Mouse (Mus musculus): Measurements from ENCODE around the gene Ssh1. TPM values are rescaled to one million over a fixed set of nuclear protein-coding genes. Genes with fewer than 3 reads are reported as not detected.

Gene Ssh1
- total and polyA plus RNA-seq, 2 experiments from 2014 or later = 9.7 to 14.5 TPM

DNA sequence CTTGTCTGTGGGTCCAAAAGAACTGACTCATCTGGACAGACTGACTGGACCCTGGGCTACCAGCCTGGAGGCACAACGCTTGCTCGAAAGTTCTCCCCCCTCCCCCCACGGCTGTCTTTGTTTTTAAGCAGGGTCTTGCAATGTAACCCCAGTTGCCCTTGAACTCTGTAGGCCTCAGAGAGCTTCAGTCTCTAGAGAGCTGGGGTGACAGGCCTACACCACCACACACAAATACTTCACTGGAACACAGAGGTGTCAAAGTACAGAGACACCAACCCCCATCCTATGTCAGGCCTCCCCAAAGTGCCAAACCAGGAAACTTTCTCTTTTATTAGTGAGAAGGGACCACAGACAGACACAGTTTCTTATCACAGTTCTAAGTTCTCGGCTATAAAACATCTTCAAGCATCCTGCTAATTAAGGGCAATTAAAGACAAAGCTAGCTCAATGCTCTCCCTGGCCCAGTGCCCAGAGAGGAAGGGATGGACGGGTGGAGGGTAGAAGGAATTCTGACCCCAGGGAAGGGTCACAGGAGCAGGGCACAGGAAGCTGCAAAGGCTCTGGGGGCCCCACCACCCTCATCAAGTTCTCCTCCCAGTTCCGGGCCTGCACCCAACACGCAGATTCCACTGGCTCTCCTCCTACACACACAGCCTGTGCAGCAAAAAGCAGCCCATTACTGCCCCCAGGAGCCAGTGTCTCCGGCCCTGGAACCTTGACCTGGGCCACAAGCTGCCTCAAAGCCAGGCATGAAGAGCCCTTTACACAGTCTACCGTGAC, 7.3 kb downstream of the Ssh1 start:
- H3K4me2 ChIP-seq (ENCODE audit: low read depth, low read length) = no peak overlapping the region
- no peak for DNase-seq (ENCODE audit: low spot score)
- H3K27ac ChIP-seq = no peak overlapping the region
- no peaks in the 10 kb centered on the region for H3K9me3 ChIP-seq (ENCODE audit: low read length)
- peaks cover 9% of the 10 kb centered on the region; the same call in 1 of the 2 replicates for H3K36me3 ChIP-seq (ENCODE audit: insufficient read depth, low read length)
- H3K4me1 ChIP-seq (ENCODE audit: insufficient read depth, low read length) = no peaks in the 10 kb centered on the region
- 56% methylated on average over 9 of the region's 9 CpGs for WGBS
- no peak for TF ChIP-seq CTCF (IDR thresholded peaks at IDR 0.05; ENCODE audit: low read depth)
- H3K9ac ChIP-seq (replicated peaks; ENCODE audit: low read length) = no peak overlapping the region
- H3K4me3 ChIP-seq (ENCODE audit: low read length) = no peak overlapping the region
- ATAC-seq = no peak
- no peaks in the 10 kb centered on the region for H3K27me3 ChIP-seq (ENCODE audit: insufficient read depth, low read length)

GRCm38 (mm10) chr5:113985737-113986136, 8.0 kb downstream of the Ssh1 start:
- H3K27ac ChIP-seq = no peak overlapping the region
- no peak for TF ChIP-seq CTCF (IDR thresholded peaks at IDR 0.05; ENCODE audit: low read depth)
- ATAC-seq = no peak

DNA sequence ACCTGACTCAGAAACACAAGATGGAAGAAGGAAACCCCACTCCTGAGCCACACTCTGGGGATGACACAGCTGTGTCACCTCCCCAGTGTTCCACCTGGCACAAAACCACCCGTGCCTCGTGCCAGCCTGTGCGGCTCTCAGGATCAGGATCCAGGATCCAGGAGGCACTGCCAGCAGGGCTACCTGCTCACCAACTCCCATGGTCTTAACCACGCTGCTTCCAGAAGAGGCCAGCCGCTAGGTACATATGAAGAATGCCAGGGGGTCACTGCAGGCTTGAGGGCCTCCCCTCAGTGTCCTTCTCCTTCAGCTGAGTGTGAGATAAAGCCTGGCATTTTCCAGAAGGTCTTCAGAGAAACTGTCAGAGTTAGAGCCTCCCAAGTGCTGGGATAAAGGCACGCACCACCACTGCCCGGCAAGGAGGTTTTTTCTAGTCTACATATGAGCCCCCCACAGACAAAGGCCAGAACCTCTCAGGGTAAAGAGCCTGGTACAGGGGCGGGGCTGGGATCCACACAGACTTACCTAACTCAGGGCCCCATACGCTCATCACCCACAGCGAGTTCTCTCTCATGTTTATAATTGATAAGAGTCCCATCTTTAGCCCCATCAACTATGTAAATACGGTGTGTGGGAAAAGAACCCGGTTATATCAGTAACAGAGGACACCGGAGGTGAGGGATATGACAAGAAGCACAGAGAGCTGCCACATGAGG, 9.5 kb downstream of the Ssh1 start:
- ATAC-seq (no peak), DNase-seq (ENCODE audit: low spot score) (no peak)
- H3K4me3 ChIP-seq (ENCODE audit: low read length) = no peak overlapping the region
- no peak overlapping the region for H3K9ac ChIP-seq (replicated peaks; ENCODE audit: low read length)
- H3K36me3 ChIP-seq (ENCODE audit: insufficient read depth, low read length) = peaks cover 9% of the 10 kb centered on the region; the same call in 1 of the 2 replicates
- H3K27me3 ChIP-seq (ENCODE audit: insufficient read depth, low read length) = no peaks in the 10 kb centered on the region
- WGBS = 83% methylated on average over 13 of the region's 13 CpGs
- no peaks in the 10 kb centered on the region for H3K4me1 ChIP-seq (ENCODE audit: insufficient read depth, low read length)
- TF ChIP-seq CTCF (IDR thresholded peaks at IDR 0.05; ENCODE audit: low read depth) = no peak
- no peak overlapping the region for H3K27ac ChIP-seq
- no peaks in the 10 kb centered on the region for H3K9me3 ChIP-seq (ENCODE audit: low read length)
- no peak overlapping the region for H3K4me2 ChIP-seq (ENCODE audit: low read depth, low read length)

More at GRCm38 (mm10) chr5:113985737-113986136, 8.0 kb downstream of the Ssh1 start:
- 86% methylated on average over 2 of the region's 2 CpGs for WGBS
- Histone ChIP-seq H3K27me3 (ENCODE audit: insufficient read depth, low read length) (no peaks in the 10 kb centered on the region), H3K4me2 (ENCODE audit: low read depth, low read length) (no peak overlapping the region), H3K4me3 (ENCODE audit: low read length) (no peak overlapping the region), H3K4me1 (ENCODE audit: insufficient read depth, low read length) (no peaks in the 10 kb centered on the region), H3K9ac (replicated peaks; ENCODE audit: low read length) (no peak overlapping the region), H3K36me3 (ENCODE audit: insufficient read depth, low read length) (peaks cover 9% of the 10 kb centered on the region; the same call in 1 of the 2 replicates), H3K9me3 (ENCODE audit: low read length) (no peaks in the 10 kb centered on the region)
- no peak for DNase-seq (ENCODE audit: low spot score)

GRCm38 (mm10) chr5:113983541-113983940, 10.2 kb downstream of the Ssh1 start:
- ATAC-seq (no peak), DNase-seq (ENCODE audit: low spot score) (no peak)
- Histone ChIP-seq H3K4me3 (ENCODE audit: low read length) (no peak overlapping the region), H3K36me3 (ENCODE audit: insufficient read depth, low read length) (0 out of 2 replicates have a peak, but pooled peaks cover 5% of the 10 kb centered on the region), H3K4me1 (ENCODE audit: insufficient read depth, low read length) (no peaks in the 10 kb centered on the region), H3K27ac (no peak overlapping the region), H3K9me3 (ENCODE audit: low read length) (no peaks in the 10 kb centered on the region), H3K4me2 (ENCODE audit: low read depth, low read length) (no peak overlapping the region), H3K9ac (replicated peaks; ENCODE audit: low read length) (no peak overlapping the region), H3K27me3 (ENCODE audit: insufficient read depth, low read length) (no peaks in the 10 kb centered on the region)
- no peak for TF ChIP-seq CTCF (IDR thresholded peaks at IDR 0.05; ENCODE audit: low read depth)
- 66% methylated on average over 6 of the region's 6 CpGs for WGBS

DNA sequence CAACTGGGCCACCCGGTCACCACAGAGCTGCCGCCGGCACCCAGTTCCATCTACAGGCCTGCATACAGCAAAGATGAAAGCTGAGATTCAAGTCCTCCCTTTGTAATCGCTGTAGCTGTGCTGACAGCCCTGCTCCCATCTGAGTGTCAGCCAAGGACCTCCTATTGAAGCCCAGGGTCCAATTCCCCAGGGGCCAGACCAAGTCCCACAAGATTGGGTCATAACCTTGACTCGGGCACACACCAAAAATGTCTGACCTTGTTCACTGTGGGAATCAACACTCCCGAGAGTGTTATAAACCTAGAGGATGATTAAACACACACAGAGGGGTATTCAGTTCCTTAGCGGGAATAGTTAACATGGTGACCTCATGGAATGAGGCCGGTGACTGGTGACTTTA, 11.9 kb downstream of the Ssh1 start:
- WGBS = 75% methylated on average over 8 of the region's 8 CpGs
- Histone ChIP-seq H3K9me3 (ENCODE audit: low read length) (no peaks in the 10 kb centered on the region), H3K4me2 (ENCODE audit: low read depth, low read length) (no peak overlapping the region), H3K9ac (replicated peaks; ENCODE audit: low read length) (no peak overlapping the region), H3K36me3 (ENCODE audit: insufficient read depth, low read length) (no peaks in the 10 kb centered on the region; the same call in 1 of the 2 replicates), H3K27me3 (ENCODE audit: insufficient read depth, low read length) (no peaks in the 10 kb centered on the region), H3K4me1 (ENCODE audit: insufficient read depth, low read length) (no peaks in the 10 kb centered on the region), H3K27ac (no peak overlapping the region), H3K4me3 (ENCODE audit: low read length) (no peak overlapping the region)
- TF ChIP-seq CTCF (IDR thresholded peaks at IDR 0.05; ENCODE audit: low read depth) = no peak
- DNase-seq (ENCODE audit: low spot score) (no peak), ATAC-seq (no peak)

- Histone ChIP-seq H3K27me3 (ENCODE audit: insufficient read depth, low read length) (no peaks in the 10 kb centered on the region), H3K27ac (no peak overlapping the region), H3K4me3 (ENCODE audit: low read length) (no peak overlapping the region), H3K4me1 (ENCODE audit: insufficient read depth, low read length) (no peaks in the 10 kb centered on the region), H3K36me3 (ENCODE audit: insufficient read depth, low read length) (no peaks in the 10 kb centered on the region; the same call in 1 of the 2 replicates), H3K9ac (replicated peaks; ENCODE audit: low read length) (no peak overlapping the region), H3K4me2 (ENCODE audit: low read depth, low read length) (no peak overlapping the region), H3K9me3 (ENCODE audit: low read length) (no peaks in the 10 kb centered on the region)
- DNase-seq (ENCODE audit: low spot score) (no peak), ATAC-seq (no peak)
- TF ChIP-seq CTCF (IDR thresholded peaks at IDR 0.05; ENCODE audit: low read depth) = no peak
- WGBS = 95% methylated on average over 6 of the region's 6 CpGs
Measured at GRCm38 (mm10) chr5:113981171-113981570, 12.5 kb downstream of the Ssh1 start.
